Mouse (Mus musculus): Measurements from ENCODE around the gene Smarcb1.

DNA sequence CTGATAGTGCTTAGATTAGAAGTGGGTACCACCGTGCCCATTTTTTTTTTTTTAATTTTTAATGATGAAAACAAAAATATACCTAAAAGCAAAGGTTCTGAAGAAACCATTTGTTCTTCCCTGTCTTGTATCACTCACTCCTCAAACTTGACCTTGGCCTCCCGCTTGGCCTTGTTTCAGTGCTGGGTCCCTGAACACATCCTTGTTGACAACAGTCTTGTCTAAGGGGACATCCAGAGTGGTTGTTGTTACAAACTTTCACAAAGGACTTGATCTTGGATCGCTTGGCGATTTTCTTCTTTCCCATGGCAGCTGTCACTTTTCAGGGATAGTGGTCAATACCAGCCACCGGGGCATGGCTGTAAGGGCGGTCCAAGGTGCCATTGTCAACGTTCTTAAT, 23.8 kb upstream of the Smarcb1 start:
- TF ChIP-seq POLR2A (IDR thresholded peaks at IDR 0.05; ENCODE audit: insufficient read depth, low read length) (no peak), CTCF (IDR thresholded peaks at IDR 0.05; ENCODE audit: low read depth, low read length) (no peak)
